Mouse (Mus musculus) embryonic fibroblast, embryonic 13.5 days (primary cell): Measurements from ENCODE around the gene Gtf2e1.

Experiments
- CTCF ChIP-seq: IDR thresholded peaks from 2 replicates; pipeline ENCODE4 v1.5.1; 2011; ENCODE audit warnings: mild to moderate bottlenecking, control low read depth, low read length, moderate library complexity, borderline replicate concordance; ENCODE audit not compliant: insufficient read depth
- POLR2A ChIP-seq: IDR thresholded peaks from 2 replicates; pipeline ENCODE4 v1.6.1; 2011; ENCODE audit warnings: low read depth, mild to moderate bottlenecking, control low read depth, low read length, moderate library complexity

DNA sequence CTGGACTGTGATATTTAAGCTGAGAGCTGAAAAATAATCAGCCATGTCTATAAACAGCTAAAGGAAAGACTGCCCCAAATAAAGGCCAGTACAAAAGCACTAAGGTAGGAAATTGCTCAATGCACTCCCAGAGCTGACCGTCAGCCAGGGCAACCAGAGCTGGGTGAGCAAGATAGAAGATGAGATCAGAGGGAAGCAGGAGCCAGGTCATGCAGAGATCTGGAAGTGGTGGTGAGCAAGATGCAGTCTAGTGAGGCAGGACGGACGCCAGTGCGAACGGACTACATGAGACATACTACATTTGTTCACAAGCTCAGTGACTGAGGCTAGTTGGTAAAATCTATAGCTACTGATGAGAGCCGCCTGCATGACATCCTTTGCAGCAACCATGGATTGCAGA is 75.6 kb downstream of the Gtf2e1 start:
- TF ChIP-seq CTCF (no peak), POLR2A (no peak)
